Mouse (Mus musculus): Measurements from ENCODE around the gene Olfm1. TPM values are rescaled to one million over a fixed set of nuclear protein-coding genes. Genes with fewer than 3 reads are reported as not detected.

Gene Olfm1
- total and polyA plus RNA-seq, 2 experiments from 2014 or later, result 426 to 486 TPM

DNA sequence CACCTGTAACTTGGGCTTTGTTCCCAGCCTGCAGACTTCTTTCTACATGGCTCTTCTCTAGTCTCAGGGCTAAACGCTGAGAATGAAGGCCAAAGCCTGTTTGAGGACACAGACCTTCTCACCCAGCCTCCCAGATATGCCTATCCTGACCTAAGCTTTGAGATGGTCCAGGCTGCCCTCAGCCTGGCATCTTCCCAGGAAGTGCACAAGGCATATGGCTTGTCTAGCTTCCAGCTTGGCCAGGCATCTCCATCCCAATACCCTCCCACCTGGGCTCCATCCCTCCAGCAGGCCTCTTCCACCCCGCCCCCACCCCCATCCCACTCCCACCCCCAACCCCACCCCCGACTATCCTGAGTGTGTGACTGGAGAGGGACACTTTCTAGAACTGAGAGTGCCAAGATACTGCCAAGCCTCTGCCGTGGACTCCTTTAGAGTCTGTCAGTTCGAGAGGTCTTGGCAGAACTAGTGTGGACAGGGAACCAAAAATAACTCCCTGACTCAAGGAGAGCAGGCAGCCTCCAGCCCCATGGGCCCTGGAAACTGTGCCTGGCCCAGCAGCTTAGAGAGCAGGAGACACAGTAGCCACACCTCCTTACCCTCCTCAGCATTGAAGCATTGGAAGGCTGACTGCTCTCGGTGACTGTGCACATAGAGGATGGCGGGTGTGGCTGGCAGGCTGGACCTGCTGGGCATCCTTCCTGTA, 26.0 kb downstream of the Olfm1 start:
- H3K27ac ChIP-seq (ENCODE audit: low read depth, low read length), result no peak overlapping the region
- peaks cover 58% of the 10 kb centered on the region for H3K36me3 ChIP-seq (ENCODE audit: insufficient read depth, low read length)
- 0 out of 2 replicates have a peak, but pooled peaks cover 7% of the 10 kb centered on the region for H3K4me1 ChIP-seq (ENCODE audit: insufficient read depth, low read length)
- no peak for DNase-seq (ENCODE audit: low spot score)
- no peak overlapping the region for H3K9ac ChIP-seq (replicated peaks; ENCODE audit: low read length, poor library complexity, severe bottlenecking)
- no peak overlapping the region for H3K4me2 ChIP-seq (ENCODE audit: low read depth, low read length, poor library complexity, severe bottlenecking)
- WGBS, result 70% methylated on average over 7 of the region's 7 CpGs
- TF ChIP-seq CTCF (IDR thresholded peaks at IDR 0.05), result no peak
- H3K4me3 ChIP-seq (ENCODE audit: low read depth, low read length), result no peak overlapping the region
- no peaks in the 10 kb centered on the region for H3K27me3 ChIP-seq (ENCODE audit: insufficient read depth, low read length)
- no peak for ATAC-seq (ENCODE audit: low FRiP score)
- no peaks in the 10 kb centered on the region for H3K9me3 ChIP-seq (ENCODE audit: low read length)

DNA sequence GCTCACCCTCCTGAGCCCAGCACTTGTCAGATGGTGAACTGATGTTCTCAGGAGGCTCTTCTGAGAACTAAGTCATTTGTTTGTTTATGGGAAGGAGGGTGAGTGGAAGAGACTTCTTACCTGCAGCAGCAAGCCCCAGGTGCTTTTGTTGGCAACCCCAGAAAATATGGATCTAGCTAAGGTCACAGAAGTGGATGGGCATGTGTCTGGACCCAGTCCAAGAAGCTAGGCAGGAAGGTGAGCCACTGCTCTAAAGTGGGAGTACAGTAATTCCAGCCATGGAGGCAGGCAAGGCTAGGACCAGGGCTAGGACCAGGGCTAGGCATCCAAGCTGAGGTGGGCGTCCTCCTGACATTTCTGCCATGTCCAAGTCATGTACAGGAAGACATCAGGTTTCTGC, 26.8 kb downstream of the Olfm1 start:
- Histone ChIP-seq H3K4me1 (ENCODE audit: insufficient read depth, low read length) (0 out of 2 replicates have a peak, but pooled peaks cover 7% of the 10 kb centered on the region), H3K9ac (replicated peaks; ENCODE audit: low read length, poor library complexity, severe bottlenecking) (no peak overlapping the region), H3K27me3 (ENCODE audit: insufficient read depth, low read length) (no peaks in the 10 kb centered on the region), H3K4me2 (ENCODE audit: low read depth, low read length, poor library complexity, severe bottlenecking) (no peak overlapping the region), H3K36me3 (ENCODE audit: insufficient read depth, low read length) (peaks cover 61% of the 10 kb centered on the region), H3K4me3 (ENCODE audit: low read depth, low read length) (no peak overlapping the region), H3K9me3 (ENCODE audit: low read length) (no peaks in the 10 kb centered on the region), H3K27ac (ENCODE audit: low read depth, low read length) (no peak overlapping the region)
- WGBS, result 89% methylated on average over 1 of the region's 1 CpGs
- ATAC-seq (ENCODE audit: low FRiP score), result no peak
- no peak for DNase-seq (ENCODE audit: low spot score)
- TF ChIP-seq CTCF (IDR thresholded peaks at IDR 0.05), result no peak

DNA sequence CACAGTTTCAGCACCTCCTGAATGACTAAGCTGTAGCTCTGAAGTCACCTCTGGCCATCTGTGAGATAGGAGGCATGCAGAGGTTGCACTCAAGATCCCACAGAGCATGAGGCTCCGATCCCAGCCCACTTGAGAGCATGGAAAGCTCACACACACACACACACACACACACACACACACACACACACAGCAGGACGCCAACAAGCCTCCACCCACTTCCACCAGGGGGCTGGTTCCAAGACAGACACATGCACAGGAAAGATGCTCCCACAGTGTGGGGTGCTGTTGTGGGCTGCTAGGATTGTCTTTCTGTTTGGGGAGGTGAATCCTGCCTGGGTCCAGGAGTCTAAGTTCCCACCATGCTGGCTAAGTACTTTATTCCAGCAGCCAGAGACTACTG, 29.0 kb downstream of the Olfm1 start:
- DNase-seq (ENCODE audit: low spot score), result no peak
- WGBS, result 71% methylated on average over 2 of the region's 2 CpGs
- TF ChIP-seq CTCF (IDR thresholded peaks at IDR 0.05), result peak; percentile 18
- ATAC-seq (ENCODE audit: low FRiP score), result no peak
- Histone ChIP-seq H3K36me3 (ENCODE audit: insufficient read depth, low read length) (peaks cover 50% of the 10 kb centered on the region), H3K4me2 (ENCODE audit: low read depth, low read length, poor library complexity, severe bottlenecking) (no peak overlapping the region), H3K9ac (replicated peaks; ENCODE audit: low read length, poor library complexity, severe bottlenecking) (no peak overlapping the region), H3K4me1 (ENCODE audit: insufficient read depth, low read length) (peaks cover 11% of the 10 kb centered on the region; the same call in 1 of the 2 replicates), H3K9me3 (ENCODE audit: low read length) (no peaks in the 10 kb centered on the region), H3K27ac (ENCODE audit: low read depth, low read length) (no peak overlapping the region), H3K27me3 (ENCODE audit: insufficient read depth, low read length) (no peaks in the 10 kb centered on the region), H3K4me3 (ENCODE audit: low read depth, low read length) (no peak overlapping the region)

DNA sequence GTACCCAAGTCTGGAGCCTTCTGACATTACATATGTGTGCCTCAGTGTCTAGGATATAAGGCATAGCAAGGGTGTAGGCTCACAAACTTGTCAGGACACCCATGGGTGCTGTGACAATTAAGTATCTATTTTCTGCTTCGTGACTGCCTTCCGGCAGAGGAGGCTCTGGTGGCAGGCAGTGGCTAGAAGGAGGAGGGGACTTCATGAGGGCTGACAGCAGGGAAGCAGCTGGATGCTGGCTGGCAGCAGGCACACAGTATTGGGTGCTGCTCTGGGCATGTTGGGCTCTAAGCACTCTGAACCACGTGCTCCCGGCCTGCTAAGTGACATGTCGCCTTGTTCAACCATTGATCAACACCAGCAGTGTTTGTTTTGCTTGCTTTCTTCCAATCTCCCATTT, 32.0 kb downstream of the Olfm1 start:
- no peak for TF ChIP-seq CTCF (IDR thresholded peaks at IDR 0.05)
- Histone ChIP-seq H3K27me3 (ENCODE audit: insufficient read depth, low read length) (no peaks in the 10 kb centered on the region), H3K36me3 (ENCODE audit: insufficient read depth, low read length) (peaks cover 41% of the 10 kb centered on the region), H3K4me2 (ENCODE audit: low read depth, low read length, poor library complexity, severe bottlenecking) (no peak overlapping the region), H3K9me3 (ENCODE audit: low read length) (no peaks in the 10 kb centered on the region), H3K4me1 (ENCODE audit: insufficient read depth, low read length) (peaks cover 20% of the 10 kb centered on the region), H3K4me3 (ENCODE audit: low read depth, low read length) (no peak overlapping the region), H3K9ac (replicated peaks; ENCODE audit: low read length, poor library complexity, severe bottlenecking) (no peak overlapping the region), H3K27ac (ENCODE audit: low read depth, low read length) (no peak overlapping the region)
- no peak for DNase-seq (ENCODE audit: low spot score)
- 72% methylated on average over 5 of the region's 5 CpGs for WGBS
- no peak for ATAC-seq (ENCODE audit: low FRiP score)

DNA sequence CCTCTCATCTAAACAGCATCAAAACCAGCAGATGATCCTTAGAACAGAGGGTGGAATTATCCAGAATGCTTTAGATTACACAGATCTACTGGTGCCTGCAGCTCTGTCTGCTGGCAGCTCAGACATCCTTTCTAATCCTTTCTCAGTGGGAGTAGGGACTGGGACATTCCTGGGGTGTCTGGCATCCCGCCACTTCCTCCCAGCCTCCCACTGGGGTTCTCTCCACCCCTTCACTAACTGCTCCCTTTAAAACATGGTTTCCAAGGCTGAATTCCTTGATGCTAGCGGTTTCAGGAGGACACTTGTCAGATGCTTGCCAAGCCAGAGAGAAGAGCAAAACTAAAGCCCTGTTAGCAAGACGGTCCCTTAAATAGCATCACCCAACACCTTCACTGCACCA, 33.1 kb downstream of the Olfm1 start:
- 53% methylated on average over 3 of the region's 3 CpGs for WGBS
- DNase-seq (ENCODE audit: low spot score) (no peak), ATAC-seq (ENCODE audit: low FRiP score) (no peak)
- H3K4me1 ChIP-seq (ENCODE audit: insufficient read depth, low read length), result peaks cover 17% of the 10 kb centered on the region
- no peak overlapping the region for H3K9ac ChIP-seq (replicated peaks; ENCODE audit: low read length, poor library complexity, severe bottlenecking)
- H3K27ac ChIP-seq (ENCODE audit: low read depth, low read length), result no peak overlapping the region
- peaks cover 47% of the 10 kb centered on the region for H3K36me3 ChIP-seq (ENCODE audit: insufficient read depth, low read length)
- no peaks in the 10 kb centered on the region for H3K9me3 ChIP-seq (ENCODE audit: low read length)
- no peak overlapping the region for H3K4me2 ChIP-seq (ENCODE audit: low read depth, low read length, poor library complexity, severe bottlenecking)
- H3K27me3 ChIP-seq (ENCODE audit: insufficient read depth, low read length), result no peaks in the 10 kb centered on the region
- no peak overlapping the region for H3K4me3 ChIP-seq (ENCODE audit: low read depth, low read length)
- no peak for TF ChIP-seq CTCF (IDR thresholded peaks at IDR 0.05)

DNA sequence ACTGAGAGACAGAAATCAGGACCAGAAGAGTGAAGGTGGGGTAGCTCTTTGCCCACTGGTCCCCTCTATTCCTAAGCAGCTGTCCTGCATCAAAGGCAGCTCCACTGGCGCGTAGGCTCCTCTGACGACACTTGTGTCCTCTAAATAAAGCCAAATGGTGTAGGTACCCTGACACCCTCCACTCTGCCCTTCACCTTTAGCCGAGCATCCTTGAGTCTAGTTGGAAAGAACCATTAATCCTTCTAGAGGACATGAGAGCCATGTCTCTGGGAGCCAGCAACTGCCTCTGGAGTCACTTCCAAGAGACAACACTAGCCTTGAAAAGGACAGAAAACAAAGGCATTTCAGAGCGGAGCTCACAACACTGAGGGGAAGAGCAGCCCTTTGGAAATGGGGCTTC, 34.2 kb downstream of the Olfm1 start:
- Histone ChIP-seq H3K36me3 (ENCODE audit: insufficient read depth, low read length) (peaks cover 47% of the 10 kb centered on the region), H3K9me3 (ENCODE audit: low read length) (no peaks in the 10 kb centered on the region), H3K4me1 (ENCODE audit: insufficient read depth, low read length) (peaks cover 17% of the 10 kb centered on the region), H3K27ac (ENCODE audit: low read depth, low read length) (peak overlapping the region; percentile 55), H3K27me3 (ENCODE audit: insufficient read depth, low read length) (no peaks in the 10 kb centered on the region), H3K4me2 (ENCODE audit: low read depth, low read length, poor library complexity, severe bottlenecking) (no peak overlapping the region), H3K9ac (replicated peaks; ENCODE audit: low read length, poor library complexity, severe bottlenecking) (no peak overlapping the region), H3K4me3 (ENCODE audit: low read depth, low read length) (no peak overlapping the region)
- TF ChIP-seq CTCF (IDR thresholded peaks at IDR 0.05), result no peak
- 62% methylated on average over 5 of the region's 5 CpGs for WGBS
- DNase-seq (ENCODE audit: low spot score), result no peak
- no peak for ATAC-seq (ENCODE audit: low FRiP score)

Data from midbrain, postnatal 0 days (tissue).